Comparison of ENCODE assay signal across 8 mouse cellular contexts in genomic region chr13:54766192-54766768, GRCm38 (mm10). TPM values are rescaled to one million over a fixed set of nuclear protein-coding genes. Genes with fewer than 3 reads are reported as not detected.
DNase-seq lines count a peak whose midpoint lies in the region; ATAC-seq and TF ChIP-seq lines count a peak whose summit lies in the region.
"Had no signal": no experiment of that assay in that cellular context is flagged by ENCODE, and none has a peak within 500 bp of the region (broad histone marks: within the 10 kb centered on the region; RNA-seq: fewer than 3 reads in every experiment).

Gene Sncb, minus strand, starts transcription at chr13:54766595.

- no peak for TF ChIP-seq POLR2A in bone marrow macrophage, adult 2 months (IDR thresholded peaks at IDR 0.05; ENCODE audit: borderline replicate concordance, low read depth, low read length)

- DNase-seq in ES-E14 (ENCODE audit: low read depth, low spot score) = no peak
- DNase-seq in forebrain, embryonic 10.5 days (ENCODE audit: extremely low spot score, low spot score) = peak; percentile 69
- peak; percentile 81 to 88 for DNase-seq in layer of hippocampus, postnatal 25 days (ENCODE audit: extremely low spot score in 1 of 2, low spot score in 1 of 2)
- DNase-seq in right cerebral cortex, postnatal 4 days = peak; percentile 90

- H3K9ac ChIP-seq in ES-E14 (ENCODE audit: insufficient read depth, low read depth, low read length, poor library complexity, severe bottlenecking) = peak within 1 kb of the TSS; percentile 54

- H3K27ac ChIP-seq in ES-E14 (ENCODE audit: insufficient read depth, low read depth, low read length, poor library complexity, severe bottlenecking) = no peak within 1 kb of the TSS; the same call in 1 of the 2 replicates
- no peak within 1 kb of the TSS for H3K27ac ChIP-seq in bone marrow macrophage, adult 2 months (ENCODE audit: insufficient read depth, low read depth, low read length)
- H3K27ac ChIP-seq in forebrain, embryonic 10.5 days = peak within 1 kb of the TSS; percentile 35; the same call in 1 of the 2 replicates

- in situ Hi-C loops in ES-E14 (cut with MboI; ENCODE audit: low sequenced_read_pairs in 2 of 2, unreplicated experiment in 2 of 2) = no loop called here

- peaks cover 4% of the 10 kb centered on the region; the same call in 1 of the 2 replicates for H3K9me3 ChIP-seq in ES-E14 (ENCODE audit: control insufficient read depth, insufficient read depth, low read depth, low read length)
- H3K9me3 ChIP-seq in forebrain, embryonic 10.5 days = peaks cover 2% of the 10 kb centered on the region; the same call in 1 of the 2 replicates
- H3K9me3 ChIP-seq in megakaryocyte, embryonic 14.5 days = peaks cover 21% of the 10 kb centered on the region

- peak; percentile 37 to 62 for ATAC-seq in hematopoietic stem cell, adult 5-6 weeks (replicated peaks in 1 of 2; ENCODE audit: insufficient read depth in 1 of 2, low FRiP score in 2 of 2, low TSS enrichment in 1 of 2, low read depth in 1 of 2, poor library complexity in 2 of 2, severe bottlenecking in 2 of 2)

- peak within 1 kb of the TSS; percentile 77 to 78 for H3K4me3 ChIP-seq in ES-E14 (ENCODE audit: insufficient read depth in 1 of 2, low read depth in 1 of 2, low read length in 2 of 2, poor library complexity in 1 of 2, severe bottlenecking in 1 of 2)
- H3K4me3 ChIP-seq in bone marrow macrophage, adult 2 months (ENCODE audit: insufficient read depth, low read length) = peak within 1 kb of the TSS; percentile 4; the same call in 1 of the 2 replicates
- H3K4me3 ChIP-seq in forebrain, embryonic 10.5 days = peak within 1 kb of the TSS; percentile 56
- H3K4me3 ChIP-seq in megakaryocyte, embryonic 14.5 days (replicated peaks) = peak within 1 kb of the TSS; percentile 79

- no peaks in the 10 kb centered on the region for H3K36me3 ChIP-seq in ES-E14 (ENCODE audit: control insufficient read depth, insufficient read depth, low read length, poor library complexity, severe bottlenecking)
- H3K36me3 ChIP-seq in forebrain, embryonic 10.5 days (replicated peaks) = no peaks in the 10 kb centered on the region
- H3K36me3 ChIP-seq in megakaryocyte, embryonic 14.5 days (replicated peaks; ENCODE audit: low read length) = no peaks in the 10 kb centered on the region

- no peak for TF ChIP-seq CTCF in bone marrow macrophage, adult 2 months (IDR thresholded peaks at IDR 0.05; ENCODE audit: low read depth, low read length)

- peaks cover 65% of the 10 kb centered on the region for H3K27me3 ChIP-seq in forebrain, embryonic 10.5 days (ENCODE audit: poor library complexity, severe bottlenecking)
- peaks cover 67% of the 10 kb centered on the region for H3K27me3 ChIP-seq in megakaryocyte, embryonic 14.5 days (replicated peaks)

- WGBS in forebrain, embryonic 10.5 days = 1% methylated on average over 35 of the region's 35 CpGs

- peaks cover 0 to 7% of the 10 kb centered on the region in 2 experiments; a peak in 1 of 4 replicates for H3K4me1 ChIP-seq in ES-E14 (ENCODE audit: control insufficient read depth in 2 of 2, insufficient read depth in 2 of 2, low read length in 2 of 2, poor library complexity in 1 of 2)
- no peaks in the 10 kb centered on the region for H3K4me1 ChIP-seq in bone marrow macrophage, adult 2 months (ENCODE audit: control insufficient read depth, insufficient read depth, low read length)
- peaks cover 26% of the 10 kb centered on the region for H3K4me1 ChIP-seq in forebrain, embryonic 10.5 days
- H3K4me1 ChIP-seq in megakaryocyte, embryonic 14.5 days = peaks cover 11% of the 10 kb centered on the region

TF ChIP-seq in ES-E14, 5 proteins besides CTCF, POLR2A, EP300 and RAD21:
- TF ChIP-seq ZNF384 (IDR thresholded peaks at IDR 0.05; ENCODE audit: low read depth, low read length) (no peak), CHD2 (IDR thresholded peaks at IDR 0.05; ENCODE audit: low read depth, low read length) (no peak), ZC3H11A (IDR thresholded peaks at IDR 0.05; ENCODE audit: borderline replicate concordance, low read depth, low read length) (no peak), HCFC1 (IDR thresholded peaks at IDR 0.05; ENCODE audit: borderline replicate concordance, insufficient read depth, low read length) (0 out of 2 replicates have a peak, but pooled peaks have one; percentile 19), MAFK (IDR thresholded peaks at IDR 0.05; ENCODE audit: insufficient read depth, low read depth, low read length) (no peak)

RNA-seq across cellular contexts. Expression of gene Sncb, which starts in this region (rescaled TPM):
- total RNA-seq in ES-E14 (2012; rRNA removed) = 0.16 TPM in 1 of 2 replicates, not detected in the other
- polyA plus RNA-seq in bone marrow macrophage, adult 2 months (2012; ENCODE audit: insufficient read depth, insufficient read length, missing spikeins) = not detected in 2 replicates
- polyA plus RNA-seq in forebrain, embryonic 10.5 days (2016; fragmentation: Nextera tagmentation; extraction: Ambion mirVana) = 1.1 and 1.8 TPM in 2 replicates
- total RNA-seq in hematopoietic stem cell, adult 5-6 weeks (2017) = not detected in 2 replicates
- total RNA-seq in layer of hippocampus, postnatal 25 days (2021) = 100 to 1,000 TPM; 652 to 677 TPM
- 0.62 TPM in 1 of 2 replicates, not detected in the other for polyA plus RNA-seq in megakaryocyte, embryonic 14.5 days (2012; ENCODE audit: insufficient read depth, low replicate concordance)
- polyA plus RNA-seq: gonadal fat pad, adult 2 months had no signal

Comparison
In these comparisons a context has a peak if more than half of its experiments do, and no peak if none do; other contexts are left out.
1. RNA of gene Sncb (total RNA-seq): 652 to 677 TPM in layer of hippocampus, postnatal 25 days; 0.16 TPM in ES-E14 and not detected in hematopoietic stem cell, adult 5-6 weeks; every median in the first group is over 100 times any median in the second.
2. Peak in ATAC-seq in hematopoietic stem cell, adult 5-6 weeks; RNA of the gene not detected or under 1 TPM.
3. H3K4me3 ChIP-seq: peak in every context shown above with its lines; median percentile 79 in megakaryocyte, embryonic 14.5 days; 78 in ES-E14; 56 in forebrain, embryonic 10.5 days; 4 in bone marrow macrophage, adult 2 months.